Mouse (Mus musculus): ENCODE data around the gene Chchd2. TPM values are rescaled to one million over a fixed set of nuclear protein-coding genes. Genes with fewer than 3 reads are reported as not detected.
"Not testable (repeated sequence)": the region's sequence is repeated elsewhere in the genome, so short reads cannot be mapped to it uniquely, and the experiment has no call there.

Gene Chchd2
- polyA plus RNA-seq, 1 experiment from 2014 or later: 837 TPM

GRCm38 (mm10) chr5:129909591-129909990 lies 22.3 kb upstream of the Chchd2 start:
- Histone ChIP-seq H3K36me3 (no peaks in the 10 kb centered on the region), H3K27ac (replicated peaks) (no peak overlapping the region), H3K4me1 (peaks cover 10% of the 10 kb centered on the region; the same call in 1 of the 2 replicates), H3K4me3 (no peak overlapping the region), H3K27me3 (replicated peaks) (no peaks in the 10 kb centered on the region), H3K9ac (no peak overlapping the region), H3K9me3 (no peaks in the 10 kb centered on the region), H3K4me2 (peak overlapping the region; percentile 91)
- no peak for ATAC-seq (ENCODE audit: extremely low read depth, insufficient number of reproducible peaks, low FRiP score, low TSS enrichment)
- WGBS: 75% methylated on average over 7 of the region's 7 CpGs

- Histone ChIP-seq H3K4me2 (peak overlapping the region; percentile 91), H3K27me3 (replicated peaks) (no peaks in the 10 kb centered on the region), H3K36me3 (no peaks in the 10 kb centered on the region), H3K9me3 (no peaks in the 10 kb centered on the region), H3K4me3 (peak overlapping the region; percentile 69), H3K27ac (replicated peaks) (no peak overlapping the region), H3K9ac (no peak overlapping the region; the same call in 1 of the 2 replicates), H3K4me1 (peaks cover 10% of the 10 kb centered on the region; the same call in 1 of the 2 replicates)
- 73% methylated on average over 9 of the region's 9 CpGs for WGBS
- ATAC-seq (ENCODE audit: extremely low read depth, insufficient number of reproducible peaks, low FRiP score, low TSS enrichment): no peak
These were observed 21.9 kb upstream of the Chchd2 start for GRCm38 (mm10) chr5:129909147-129909546.

GRCm38 (mm10) chr5:129908242-129908965 lies 21.1 kb upstream of the Chchd2 start, which contains the start of gene Nupr1l:
TSS of gene Nupr1l (plus strand) at chr5:129908540.
- Histone ChIP-seq H3K4me3 (peak within 1 kb of the TSS; percentile 69), H3K4me1 (peaks cover 10% of the 10 kb centered on the region; the same call in 1 of the 2 replicates), H3K4me2 (peak within 1 kb of the TSS; percentile 91), H3K9ac (peak within 1 kb of the TSS; percentile 89), H3K36me3 (no peaks in the 10 kb centered on the region), H3K27me3 (replicated peaks) (no peaks in the 10 kb centered on the region), H3K27ac (replicated peaks) (peak within 1 kb of the TSS; percentile 88), H3K9me3 (no peaks in the 10 kb centered on the region)
- under 1% methylated on average over 63 of the region's 63 CpGs for WGBS
- ATAC-seq (ENCODE audit: extremely low read depth, insufficient number of reproducible peaks, low FRiP score, low TSS enrichment): peak; percentile 94

- WGBS: 22% methylated on average over 4 of the region's 4 CpGs
- H3K36me3 ChIP-seq: peaks cover 6% of the 10 kb centered on the region
- no peak for ATAC-seq (ENCODE audit: extremely low read depth, insufficient number of reproducible peaks, low FRiP score, low TSS enrichment)
- no peaks in the 10 kb centered on the region for H3K9me3 ChIP-seq
- H3K4me1 ChIP-seq: peaks cover 10% of the 10 kb centered on the region; the same call in 1 of the 2 replicates
- H3K4me2 ChIP-seq: peak overlapping the region; percentile 91
- H3K4me3 ChIP-seq: peak overlapping the region; percentile 69
- H3K9ac ChIP-seq: peak overlapping the region; percentile 89
- no peaks in the 10 kb centered on the region for H3K27me3 ChIP-seq (replicated peaks)
- no peak overlapping the region for H3K27ac ChIP-seq (replicated peaks)
These were observed 20.5 kb upstream of the Chchd2 start for GRCm38 (mm10) chr5:129907775-129908174.

GRCm38 (mm10) chr5:129898449-129898848 lies 11.2 kb upstream of the Chchd2 start, which contains the start of gene Phkg1:
TSS of gene Phkg1 (minus strand) at chr5:129898549.
- WGBS: 85% methylated on average over 1 of the region's 1 CpGs
- no peak within 1 kb of the TSS for H3K4me3 ChIP-seq
- peaks cover 11% of the 10 kb centered on the region for H3K4me1 ChIP-seq
- H3K9ac ChIP-seq: no peak within 1 kb of the TSS
- no peaks in the 10 kb centered on the region for H3K9me3 ChIP-seq
- H3K36me3 ChIP-seq: peaks cover 20% of the 10 kb centered on the region
- no peak within 1 kb of the TSS for H3K4me2 ChIP-seq
- no peak within 1 kb of the TSS for H3K27ac ChIP-seq (replicated peaks)
- no peaks in the 10 kb centered on the region for H3K27me3 ChIP-seq (replicated peaks)
- ATAC-seq (ENCODE audit: extremely low read depth, insufficient number of reproducible peaks, low FRiP score, low TSS enrichment): no peak

GRCm38 (mm10) chr5:129895198-129896088 lies 8.2 kb upstream of the Chchd2 start, which contains the start of gene Zbed5:
TSS of gene Zbed5 (plus strand) at chr5:129895723.
- H3K27ac ChIP-seq (replicated peaks): no peak within 1 kb of the TSS
- no peaks in the 10 kb centered on the region for H3K9me3 ChIP-seq
- H3K27me3 ChIP-seq (replicated peaks): no peaks in the 10 kb centered on the region
- peak; percentile 90 for ATAC-seq (ENCODE audit: extremely low read depth, insufficient number of reproducible peaks, low FRiP score, low TSS enrichment)
- 3% methylated on average over 44 of the region's 44 CpGs for WGBS
- peak within 1 kb of the TSS; percentile 92 for H3K4me2 ChIP-seq
- peak within 1 kb of the TSS; percentile 74 for H3K4me3 ChIP-seq
- H3K9ac ChIP-seq: peak within 1 kb of the TSS; percentile 83
- H3K36me3 ChIP-seq: no peaks in the 10 kb centered on the region
- peaks cover 11% of the 10 kb centered on the region for H3K4me1 ChIP-seq

- H3K9me3 ChIP-seq; H3K4me2 ChIP-seq; H3K27ac ChIP-seq (replicated peaks); H3K9ac ChIP-seq; H3K27me3 ChIP-seq (replicated peaks); H3K4me3 ChIP-seq; ATAC-seq (ENCODE audit: extremely low read depth, insufficient number of reproducible peaks, low FRiP score, low TSS enrichment); H3K36me3 ChIP-seq: not testable (repeated sequence)
- WGBS: 72% methylated on average over 6 of the region's 7 CpGs
- H3K4me1 ChIP-seq: peaks cover 15% of the 10 kb centered on the region
These were observed 3.1 kb upstream of the Chchd2 start for GRCm38 (mm10) chr5:129890390-129890789.

GRCm38 (mm10) chr5:129886271-129886670 lies 999 bp downstream of the Chchd2 start:
- peak overlapping the region; percentile 69 for H3K4me3 ChIP-seq

GRCm38 (mm10) chr5:129879888-129880287 lies 7.4 kb downstream of the Chchd2 start:
- Histone ChIP-seq H3K9ac (no peak overlapping the region), H3K27ac (replicated peaks) (no peak overlapping the region), H3K9me3 (no peaks in the 10 kb centered on the region), H3K27me3 (replicated peaks) (no peaks in the 10 kb centered on the region), H3K4me1 (peaks cover 13% of the 10 kb centered on the region), H3K4me3 (no peak overlapping the region), H3K36me3 (peaks cover 44% of the 10 kb centered on the region), H3K4me2 (no peak overlapping the region)
- WGBS: 61% methylated on average over 3 of the region's 3 CpGs
- ATAC-seq (ENCODE audit: extremely low read depth, insufficient number of reproducible peaks, low FRiP score, low TSS enrichment): no peak

More at GRCm38 (mm10) chr5:129886271-129886670, 999 bp downstream of the Chchd2 start:
- Histone ChIP-seq H3K9ac (peak overlapping the region; percentile 87), H3K27ac (replicated peaks) (peak overlapping the region; percentile 95), H3K27me3 (replicated peaks) (no peaks in the 10 kb centered on the region), H3K36me3 (peaks cover 35% of the 10 kb centered on the region), H3K4me2 (peak overlapping the region; percentile 95), H3K4me1 (peaks cover 20% of the 10 kb centered on the region), H3K9me3 (no peaks in the 10 kb centered on the region)
- ATAC-seq (ENCODE audit: extremely low read depth, insufficient number of reproducible peaks, low FRiP score, low TSS enrichment): no peak
- WGBS: 23% methylated on average over 10 of the region's 10 CpGs

- peaks cover 35% of the 10 kb centered on the region for H3K36me3 ChIP-seq
- H3K27ac ChIP-seq (replicated peaks): peak overlapping the region; percentile 65
- peaks cover 8% of the 10 kb centered on the region for H3K4me1 ChIP-seq
- no peak for ATAC-seq (ENCODE audit: extremely low read depth, insufficient number of reproducible peaks, low FRiP score, low TSS enrichment)
- H3K4me2 ChIP-seq: no peak overlapping the region
- WGBS: 32% methylated on average over 2 of the region's 2 CpGs
- no peaks in the 10 kb centered on the region for H3K9me3 ChIP-seq
- no peak overlapping the region for H3K9ac ChIP-seq
- H3K4me3 ChIP-seq: no peak overlapping the region
- H3K27me3 ChIP-seq (replicated peaks): no peaks in the 10 kb centered on the region
These were observed 8.3 kb downstream of the Chchd2 start for GRCm38 (mm10) chr5:129878946-129879345.
